Mouse (Mus musculus): ENCODE data around the gene Ndufaf7. TPM values are rescaled to one million over a fixed set of nuclear protein-coding genes. Genes with fewer than 3 reads are reported as not detected.

Ndufaf7 gene
- total RNA-seq, 2 experiments from 2014 or later, result 51.6 to 53.1 TPM

DNA sequence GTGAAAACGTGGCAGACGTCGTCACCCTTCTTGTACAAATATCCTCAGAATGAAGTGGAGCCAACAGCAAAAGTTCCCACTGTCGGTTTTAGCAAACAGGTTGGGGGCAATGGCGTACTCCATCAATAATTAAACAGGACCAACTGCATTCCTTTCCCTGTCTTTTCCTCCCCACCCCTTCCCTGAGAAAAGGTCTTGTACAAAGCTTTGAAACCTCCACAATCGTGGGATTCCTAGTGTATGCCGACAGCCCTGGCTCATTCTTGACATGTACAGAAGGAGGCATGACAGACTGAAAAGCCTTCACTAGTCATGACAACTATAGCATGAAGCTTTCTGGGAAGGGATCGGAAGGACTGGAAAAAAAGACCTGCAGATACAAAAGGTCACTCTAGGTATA, 16.3 kb downstream of the Ndufaf7 start:
- intact Hi-C loops (cut with DNase I), result no loop called here
- no peak for DNase-seq

GRCm38 (mm10) chr17:78959473-78959872, 22.5 kb downstream of the Ndufaf7 start:
- no peak for DNase-seq
- intact Hi-C loops (cut with DNase I), result no loop called here

DNA sequence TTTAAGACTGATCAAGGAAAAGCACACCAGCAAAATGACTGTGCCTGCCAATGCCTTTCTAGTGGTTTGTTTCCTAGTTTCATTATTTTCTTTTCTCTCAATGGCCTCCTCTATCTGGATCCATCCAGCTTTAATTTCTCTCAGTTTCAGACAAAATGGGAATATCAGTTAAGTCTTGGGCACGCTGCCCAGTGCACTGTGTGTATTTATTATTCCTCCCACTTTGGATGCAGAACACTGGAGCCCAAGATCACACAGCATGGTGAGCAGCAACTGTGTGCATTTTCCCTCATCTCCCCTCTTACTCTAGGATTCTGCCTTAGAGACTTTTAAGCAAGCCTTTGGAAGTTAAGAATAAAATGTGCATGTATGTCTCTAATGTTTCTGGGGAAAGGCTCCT, 27.5 kb downstream of the Ndufaf7 start:
- no peak for DNase-seq
- intact Hi-C loops (cut with DNase I), result no loop called here

DNA sequence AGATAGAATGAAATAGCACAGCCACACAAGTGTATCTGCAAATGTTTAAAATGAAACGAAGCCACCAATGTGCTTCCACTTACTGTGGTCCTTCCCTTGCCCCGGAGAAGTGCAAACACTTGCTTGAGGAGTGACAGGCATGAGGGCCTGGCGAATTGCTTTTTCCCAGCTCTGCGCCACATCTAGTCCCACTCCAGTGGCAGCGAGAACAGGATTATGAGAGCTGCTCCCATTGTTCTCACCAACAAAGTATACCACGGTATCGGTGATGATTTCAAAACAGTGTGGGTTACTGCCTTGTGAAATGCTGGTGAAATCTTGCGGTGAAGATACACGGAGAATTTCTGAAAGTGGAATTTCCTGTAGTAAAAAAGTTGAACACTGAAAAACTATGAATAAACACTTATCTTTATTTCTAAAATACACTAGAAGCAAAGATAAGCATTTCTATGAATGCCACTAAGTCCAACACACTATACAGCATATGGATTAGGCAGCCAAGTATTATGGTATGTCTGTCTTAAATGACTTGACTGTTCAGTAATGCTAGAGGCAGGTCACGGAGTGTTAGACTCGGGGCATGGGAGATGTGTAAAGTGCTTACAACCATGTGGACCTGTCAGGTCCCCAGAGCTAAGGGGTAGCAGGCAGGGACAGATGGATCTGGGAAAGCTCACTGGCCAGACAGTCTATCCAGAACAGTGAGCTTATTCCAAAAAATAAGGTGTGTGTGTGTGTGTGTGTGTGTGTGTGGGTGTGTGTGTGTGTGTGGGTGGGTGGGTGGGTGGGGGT, 29.4 kb downstream of the Ndufaf7 start:
- DNase-seq, result no peak
- intact Hi-C loops (cut with DNase I), result no loop called here

DNA sequence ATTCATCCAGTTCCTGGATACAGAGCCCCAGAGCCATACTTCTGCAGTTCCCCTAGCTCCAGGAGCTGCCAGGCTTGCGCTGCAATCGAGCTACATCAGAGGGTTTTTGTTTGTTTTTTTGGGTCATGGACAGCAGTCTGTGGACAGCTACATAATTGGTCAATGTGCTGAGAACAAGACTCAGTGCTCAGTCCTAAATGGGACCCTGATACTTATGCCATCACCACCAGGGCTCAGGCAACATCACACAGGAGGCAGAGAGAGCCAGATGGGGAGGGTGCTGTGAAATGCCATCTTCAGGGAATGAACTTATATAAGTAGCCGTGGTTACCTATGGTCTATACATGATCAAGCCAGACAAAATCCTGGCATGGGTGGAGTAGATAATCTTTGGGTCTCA, 31.6 kb downstream of the Ndufaf7 start:
- intact Hi-C loops (cut with DNase I), result no loop called here
- no peak for DNase-seq

DNA sequence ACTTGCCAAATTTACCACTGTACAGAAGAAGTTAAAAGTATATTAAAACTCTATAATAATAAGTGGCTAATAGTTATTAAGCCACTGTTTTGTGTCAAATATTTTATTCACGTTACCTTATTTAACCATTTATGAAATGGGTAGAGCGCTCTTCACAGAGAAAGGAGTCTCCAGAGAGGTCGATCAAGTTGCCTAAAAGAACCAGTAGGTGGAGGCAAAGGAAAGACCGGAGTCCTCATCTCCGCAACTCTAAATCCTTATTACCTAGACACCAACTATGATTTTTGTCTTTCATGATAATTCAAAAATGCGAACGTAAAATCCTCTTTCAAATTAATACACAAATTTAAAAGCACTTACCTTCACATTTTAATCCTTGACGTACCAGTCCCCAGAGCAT, 46.2 kb downstream of the Ndufaf7 start:
- intact Hi-C loops (cut with DNase I), result no loop called here
- no peak for DNase-seq

GRCm38 (mm10) chr17:78983736-78984135, 46.8 kb downstream of the Ndufaf7 start:
- intact Hi-C loops (cut with DNase I), result no loop called here
- no peak for DNase-seq

DNA sequence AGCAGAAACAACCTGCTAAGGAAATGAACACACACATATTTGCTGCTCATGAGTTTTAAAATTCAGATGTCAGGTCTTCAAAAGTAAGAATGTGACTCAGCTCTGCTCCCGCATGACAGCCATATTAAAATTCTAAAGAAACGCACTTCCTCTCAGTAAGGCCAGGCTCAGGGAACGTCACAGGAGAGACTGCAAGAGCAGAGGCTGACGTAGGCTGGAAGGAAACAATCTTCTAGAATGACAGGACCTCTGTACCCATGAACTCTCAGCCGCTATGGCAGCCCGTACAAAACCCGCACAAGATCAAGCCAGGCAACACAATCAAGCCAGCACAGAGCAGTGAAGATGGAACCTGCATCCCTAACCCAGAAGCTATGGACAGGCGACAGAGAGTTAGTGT, 52.1 kb downstream of the Ndufaf7 start:
- intact Hi-C loops (cut with DNase I), result no loop called here
- DNase-seq, result peak in 1 of 2 experiments; percentile 15

- no peak for DNase-seq
- intact Hi-C loops (cut with DNase I), result no loop called here
Observed at GRCm38 (mm10) chr17:78991549-78991948, 54.6 kb downstream of the Ndufaf7 start.

GRCm38 (mm10) chr17:78992303-78993027, 55.5 kb downstream of the Ndufaf7 start:
- DNase-seq, result no peak
- intact Hi-C loops (cut with DNase I), result no loop called here

GRCm38 (mm10) chr17:78993670-78994069, 56.7 kb downstream of the Ndufaf7 start:
- intact Hi-C loops (cut with DNase I), result loop anchor here (2.0 kb wide), 1 partner anchor 27 kb away; the partner anchor contains the start of gene Prkd3
- DNase-seq, result no peak

GRCm38 (mm10) chr17:78994382-78994781, 57.4 kb downstream of the Ndufaf7 start:
- intact Hi-C loops (cut with DNase I), result loop anchor here (2.0 kb wide), 1 partner anchor 26 kb away; the partner anchor contains the start of gene Prkd3
- peak in 1 of 2 experiments; percentile 40 for DNase-seq

DNA sequence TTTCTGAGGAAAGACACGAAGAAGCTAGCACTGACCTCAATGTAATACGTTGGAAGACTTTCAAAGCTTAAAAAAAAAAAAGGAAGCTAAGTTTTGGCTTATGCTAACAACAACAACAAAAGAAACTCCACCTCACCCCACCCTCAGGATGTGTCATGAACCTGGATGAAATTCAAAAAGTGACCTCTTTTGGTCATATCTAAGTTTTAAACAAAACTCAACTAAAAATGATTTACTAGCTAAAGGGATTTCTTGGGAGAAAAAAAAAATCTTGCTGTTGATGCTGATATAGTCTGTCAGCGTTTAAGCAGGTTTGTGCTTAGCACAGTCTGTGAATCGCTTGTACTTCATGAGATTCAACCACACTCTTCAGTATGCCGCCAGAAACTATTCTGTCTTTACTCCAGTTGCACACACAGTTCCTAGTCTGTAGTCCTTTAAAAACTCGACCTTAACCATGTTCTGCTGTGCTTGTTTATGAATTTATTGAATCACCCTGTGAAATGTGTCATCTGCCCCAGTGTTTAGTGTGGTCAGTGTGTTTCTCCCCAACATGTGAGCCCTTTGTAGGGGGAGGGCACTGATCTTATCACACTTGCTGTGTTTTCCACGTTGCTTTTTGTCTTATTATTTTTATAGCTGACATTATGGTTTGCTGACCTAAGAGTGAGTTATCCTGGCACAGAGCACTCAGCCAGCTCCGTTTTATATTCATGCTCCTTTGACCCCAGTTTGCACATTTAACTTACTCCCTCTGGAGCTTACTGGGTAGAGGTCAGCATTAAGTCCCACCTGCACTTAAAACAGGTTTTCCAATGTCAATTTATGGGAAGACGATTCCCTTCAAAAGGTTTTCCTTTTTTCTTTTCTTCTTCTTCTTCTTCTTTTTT, 58.2 kb downstream of the Ndufaf7 start:
- DNase-seq, result peak in 1 of 2 experiments; percentile 23
- intact Hi-C loops (cut with DNase I), result loop anchor here (2.0 kb wide), 1 partner anchor 26 kb away; the partner anchor contains the start of gene Prkd3

Other genes with a start within 250 kb of the Ndufaf7 start
- 10 to 100 TPM; 40.1 to 42.4 TPM for gene Strn, start 199.9 kb upstream of the Ndufaf7 start, total RNA-seq (2021)
- gene Heatr5b, start 101.8 kb upstream of the Ndufaf7 start, total RNA-seq (2021), result 10 to 100 TPM; 31.7 to 35.5 TPM
- gene Gpatch11, start 101.6 kb upstream of the Ndufaf7 start, total RNA-seq (2021), result 10 to 100 TPM; 25.9 to 30.0 TPM
- 10 to 100 TPM; 13.3 to 13.9 TPM for gene Eif2ak2, start 54.6 kb upstream of the Ndufaf7 start, total RNA-seq (2021)
- not detected for gene Sult6b1, start 30.1 kb upstream of the Ndufaf7 start, total RNA-seq (2021)
- 10 to 100 TPM; 41.6 to 52.5 TPM for gene Cebpzos, start 20.6 kb upstream of the Ndufaf7 start, total RNA-seq (2021)
- 10 to 100 TPM; 19.1 to 21.0 TPM for gene Cebpz, start 70 bp upstream of the Ndufaf7 start, total RNA-seq (2021)
- gene Prkd3, start 83.7 kb downstream of the Ndufaf7 start, total RNA-seq (2021), result 10 to 100 TPM; 29.4 to 30.0 TPM
- gene Qpct, start 114.8 kb downstream of the Ndufaf7 start, total RNA-seq (2021), result 10 to 100 TPM; 13.7 to 15.9 TPM

Data from heart, postnatal 10 days (tissue).